Mouse (Mus musculus) lung, postnatal 25 days (tissue): ENCODE data around the gene Abca1.
A peak's percentile ranks its signal among the peaks of the same experiment; 100 is the strongest.

Source experiments
- DNase-seq: peaks from one replicate; pipeline ENCODE4 v3.0.0; 2022; ENCODE audit warnings: low spot score

The Abca1 gene

DNA sequence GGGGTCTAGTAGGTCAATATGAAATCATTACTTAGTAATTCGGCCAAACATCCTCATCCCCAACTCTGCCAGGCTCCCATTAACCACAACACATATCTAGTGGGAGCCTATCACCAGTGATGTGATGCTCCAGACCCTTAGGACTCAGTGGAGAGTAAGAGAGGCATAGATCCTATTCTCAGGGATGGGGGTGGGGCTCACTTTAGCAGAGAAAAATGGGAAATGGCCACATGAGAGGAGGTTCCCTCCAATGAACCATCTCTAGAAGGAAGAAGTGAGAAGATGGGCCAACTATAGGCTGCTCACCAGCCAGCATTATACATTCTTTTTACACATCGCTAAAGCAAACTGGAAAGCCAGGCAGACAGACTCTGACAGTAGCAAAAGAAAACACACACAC is 10.9 kb downstream of the Abca1 start:
- no peak for DNase-seq

DNA sequence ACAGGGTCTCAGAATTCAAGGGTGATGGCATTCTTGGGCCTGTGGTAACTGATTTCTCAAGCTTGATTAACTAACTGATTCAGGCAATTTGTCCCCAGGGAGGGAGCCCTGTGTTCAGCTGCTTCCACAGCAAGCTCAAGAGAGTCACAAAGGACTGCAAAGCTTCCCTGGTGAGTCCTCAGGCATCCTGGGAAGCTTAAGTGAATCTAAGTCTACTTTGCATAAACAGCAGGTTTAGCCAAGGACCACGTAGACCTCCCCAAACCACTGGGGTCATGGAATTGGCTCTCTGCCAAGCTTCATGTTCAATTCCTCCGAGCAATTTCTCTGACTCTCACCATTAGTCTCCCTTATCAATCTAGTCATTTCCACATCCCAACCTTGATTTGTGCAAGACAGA is 12.2 kb downstream of the Abca1 start:
- no peak for DNase-seq

DNA sequence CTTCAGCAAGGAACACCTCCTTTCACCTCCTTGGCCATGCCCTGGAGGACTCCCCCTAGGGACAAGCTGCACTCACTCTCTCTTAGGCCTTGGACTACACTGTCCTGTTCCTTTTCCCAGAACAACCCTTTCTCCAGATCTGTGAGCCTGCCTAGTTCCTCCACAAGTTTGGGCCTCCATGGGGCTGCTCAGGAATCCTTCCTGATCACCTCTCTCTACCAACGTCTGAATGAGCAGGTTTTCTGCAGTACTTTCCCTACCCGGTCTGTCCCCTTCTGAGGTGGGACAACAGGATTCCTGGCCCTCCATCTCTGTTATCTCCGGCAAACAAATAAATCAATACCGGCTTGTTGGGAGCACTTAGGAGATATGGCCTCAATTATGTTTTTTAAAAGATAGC is 12.6 kb downstream of the Abca1 start:
- DNase-seq, result no peak

DNA sequence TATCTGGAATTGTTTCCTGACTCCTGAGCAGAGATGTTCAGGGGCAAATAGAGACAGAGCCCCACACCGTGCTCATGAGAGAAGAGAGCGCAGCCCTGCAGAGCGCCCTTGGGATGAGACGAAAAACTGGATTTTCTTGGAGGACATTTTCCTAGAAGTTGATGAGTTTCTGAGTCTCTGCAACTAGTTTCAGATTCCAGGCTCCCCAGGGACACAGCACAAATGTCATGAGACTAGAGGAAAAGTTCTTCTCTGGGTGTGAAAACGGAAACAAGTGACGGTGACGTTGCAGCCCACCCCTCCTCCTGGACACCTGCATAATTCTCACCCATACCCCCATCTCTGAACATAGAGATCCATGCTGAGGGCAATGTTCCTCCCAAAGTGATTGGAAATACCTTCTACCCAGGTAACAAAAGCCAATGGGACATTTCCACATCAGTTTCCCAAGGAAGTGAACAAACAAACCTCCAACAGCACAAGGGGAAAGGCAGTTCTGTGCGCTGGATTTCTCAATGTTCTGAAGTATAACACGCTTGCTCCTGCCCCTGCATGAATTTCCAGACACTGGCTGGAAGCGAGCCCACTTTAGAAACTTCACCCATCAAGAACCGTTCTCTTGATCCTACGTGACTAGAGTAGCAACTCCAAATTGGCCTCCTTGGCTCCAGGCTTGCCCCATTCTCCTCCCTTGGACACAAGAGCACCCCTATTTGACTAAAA is 13.3 kb downstream of the Abca1 start:
- DNase-seq, result no peak

DNA sequence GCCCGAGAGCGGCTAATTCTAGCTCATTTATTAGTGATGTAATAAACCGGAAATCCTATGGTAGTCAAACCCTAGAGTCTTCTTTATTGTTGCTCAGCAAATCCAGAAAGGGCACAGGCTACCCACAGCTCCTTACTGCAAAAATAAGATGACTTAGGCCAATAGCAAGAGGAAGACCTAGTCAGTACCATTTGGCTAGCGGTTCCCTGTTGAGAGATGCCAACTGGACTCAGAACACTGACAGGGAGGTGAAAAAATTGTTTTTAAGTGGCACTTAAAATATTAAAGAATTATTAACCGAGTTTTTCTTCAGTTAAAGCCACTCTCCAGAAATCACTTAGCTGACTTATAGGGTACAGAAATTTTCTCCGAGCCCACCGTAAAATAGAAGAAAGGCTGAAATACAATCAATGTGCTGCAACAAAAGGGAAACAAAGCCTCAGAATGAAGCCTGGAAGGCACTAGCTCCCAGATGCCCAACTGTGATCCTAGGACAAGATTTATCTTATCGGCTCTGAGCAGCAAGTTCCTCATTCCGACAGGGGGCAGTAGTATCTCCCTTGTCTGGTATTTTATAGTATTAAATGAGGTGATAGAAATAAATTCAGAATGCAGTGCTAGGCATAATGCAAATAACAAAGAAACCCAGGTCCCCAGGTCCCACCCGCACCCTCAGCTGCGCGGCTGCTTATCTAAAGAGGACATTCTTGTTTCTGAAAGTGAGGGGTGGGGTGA is 14.1 kb downstream of the Abca1 start:
- DNase-seq, result no peak

DNA sequence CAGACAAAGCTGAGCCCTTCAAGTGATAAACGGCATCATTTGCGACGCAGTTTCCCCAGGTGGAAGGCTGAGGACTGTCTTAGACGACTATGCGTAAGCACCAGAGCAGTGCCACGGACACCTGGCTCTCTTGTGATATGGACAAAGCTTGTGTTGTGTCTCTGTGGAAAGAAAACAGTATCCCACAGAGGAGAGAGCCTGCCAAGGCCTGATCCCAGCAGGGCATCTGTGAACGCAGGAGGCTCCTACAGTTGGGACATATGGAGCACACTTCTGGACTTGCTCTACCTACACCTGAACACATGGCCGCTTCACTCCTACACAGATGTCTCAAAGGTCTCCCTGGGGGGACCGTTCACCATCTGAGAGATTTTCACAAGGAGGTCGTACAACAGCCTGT is 15.1 kb downstream of the Abca1 start:
- DNase-seq, result no peak

DNA sequence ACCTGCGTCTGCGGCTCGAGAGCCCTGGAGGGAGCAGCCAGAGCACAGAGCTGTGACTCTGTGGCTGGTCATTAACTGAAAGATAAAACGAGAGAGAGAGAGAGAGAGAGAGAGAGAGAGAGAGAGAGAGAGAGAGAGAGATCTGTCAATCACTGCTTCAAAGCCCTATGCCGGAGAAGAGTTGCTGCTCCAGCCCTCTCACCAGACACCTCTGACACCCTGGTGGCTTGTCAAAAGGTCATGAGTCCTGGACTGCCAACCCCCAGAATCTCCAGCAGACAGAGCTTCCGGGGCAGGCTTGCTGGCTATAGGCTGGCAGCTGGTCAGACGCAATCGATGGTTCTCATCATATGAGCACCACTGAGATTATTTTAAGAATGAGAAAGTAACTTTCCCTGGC is 15.7 kb downstream of the Abca1 start:
- no peak for DNase-seq

DNA sequence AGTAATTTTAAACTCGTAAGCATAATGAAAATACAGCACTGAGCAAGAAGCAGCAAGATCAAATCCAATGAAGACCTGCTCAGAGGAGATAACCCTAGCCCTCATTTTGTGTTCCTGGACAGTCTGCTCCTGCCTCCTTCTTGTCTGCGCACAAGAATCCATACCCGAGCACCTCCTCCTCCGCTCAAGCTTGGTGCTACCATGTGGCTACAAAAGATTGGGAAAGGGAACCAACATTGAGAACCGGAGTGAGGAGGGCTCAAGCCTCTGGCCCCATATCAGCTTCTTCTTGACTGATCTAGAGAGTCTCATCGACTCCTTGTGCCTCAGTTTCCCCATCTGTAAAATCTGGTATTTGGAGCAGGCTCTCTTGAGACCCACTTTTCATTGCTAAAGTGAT is 19.0 kb downstream of the Abca1 start:
- DNase-seq, result no peak

DNA sequence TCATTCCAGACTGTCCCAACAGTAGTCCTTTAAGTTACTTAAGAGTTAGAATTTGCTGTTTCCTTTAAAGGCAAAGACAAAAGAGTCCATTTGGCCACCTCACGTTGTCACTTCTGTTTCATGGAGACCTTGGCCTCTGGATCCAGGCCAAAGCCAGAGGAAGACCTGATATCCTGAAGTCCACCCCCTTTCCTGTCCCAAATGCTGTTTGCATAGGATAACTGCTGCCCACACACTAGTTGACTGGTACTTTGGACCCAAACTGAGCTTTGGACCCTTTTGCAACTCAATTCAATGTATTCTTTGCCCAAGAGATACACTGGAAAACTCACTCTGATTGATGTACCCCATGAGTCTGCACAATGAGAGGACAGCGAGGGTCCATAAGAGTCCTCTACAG is 20.2 kb downstream of the Abca1 start:
- no peak for DNase-seq

DNA sequence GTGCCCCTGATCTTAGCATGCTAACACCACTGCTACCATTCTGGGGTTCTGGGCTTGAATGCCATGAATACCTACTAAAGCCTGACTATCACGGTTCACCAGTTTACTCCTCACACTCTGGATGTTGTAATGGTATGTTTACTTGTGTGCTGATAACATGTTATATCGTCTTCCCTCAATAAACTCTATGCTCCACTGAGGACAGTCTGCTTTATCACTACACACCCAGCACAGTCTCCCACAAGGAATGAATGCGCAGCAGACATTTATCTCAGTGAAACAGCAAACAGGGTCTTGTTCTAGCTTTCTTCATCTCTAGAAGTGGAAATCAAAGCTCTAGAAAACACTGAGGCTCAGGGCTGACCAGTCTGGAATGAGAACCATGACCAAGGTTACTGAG is 20.7 kb downstream of the Abca1 start:
- DNase-seq, result no peak

DNA sequence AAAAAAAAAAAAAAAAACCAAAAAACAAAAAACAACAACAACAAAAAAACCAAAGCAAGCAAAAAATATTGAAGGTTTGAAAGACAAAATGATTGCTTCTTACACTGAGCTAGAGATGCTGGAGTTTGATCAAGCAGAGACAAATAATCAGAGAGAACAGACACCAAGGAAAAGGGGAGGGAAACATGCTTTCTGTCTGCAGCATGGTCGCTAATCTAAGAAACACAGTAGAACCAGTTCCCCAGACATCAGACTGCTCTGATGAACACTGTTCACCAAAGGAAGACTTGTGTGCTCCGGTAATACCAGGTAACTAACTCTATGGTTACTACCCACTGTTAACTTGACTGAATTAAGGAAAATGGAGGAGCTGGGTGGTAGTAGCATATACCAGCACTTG is 22.6 kb downstream of the Abca1 start:
- no peak for DNase-seq

DNA sequence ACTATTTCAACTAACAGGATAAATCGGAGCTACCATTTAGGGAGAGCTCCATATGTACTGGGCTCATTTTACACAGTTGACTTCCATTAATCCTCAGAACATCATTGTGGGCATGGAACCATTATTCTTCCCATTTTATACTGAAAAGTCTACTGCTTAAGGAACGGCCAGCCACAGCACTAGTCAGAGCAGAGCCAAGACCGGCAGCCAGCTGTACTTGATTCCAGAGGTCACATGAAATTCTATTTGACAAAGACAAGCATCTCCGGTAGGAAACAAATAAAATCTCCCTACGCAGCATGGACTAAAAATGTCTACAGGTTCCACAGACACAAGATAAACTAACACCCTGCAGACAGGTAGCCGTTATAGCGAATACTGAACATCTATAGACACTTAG is 24.9 kb downstream of the Abca1 start:
- no peak for DNase-seq

DNA sequence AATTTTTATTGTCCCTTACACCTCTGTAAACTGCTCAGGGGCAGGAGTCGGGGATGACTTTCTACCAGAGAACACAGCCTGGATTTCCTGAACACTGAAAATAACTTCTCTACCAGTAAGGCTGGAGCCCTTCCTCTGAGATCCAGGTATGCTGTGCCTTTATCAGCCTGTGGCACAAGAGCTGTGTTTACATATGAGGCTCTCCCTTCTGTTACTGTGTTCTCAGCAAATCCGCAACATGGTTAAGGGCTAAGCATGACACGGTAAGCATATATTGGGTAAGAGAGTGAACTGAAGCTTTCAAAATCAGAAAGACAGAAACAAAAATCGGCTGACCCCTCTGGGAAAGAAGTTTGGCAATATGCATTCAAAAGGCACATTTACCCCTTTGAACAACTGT is 25.7 kb downstream of the Abca1 start:
- DNase-seq, result no peak

DNA sequence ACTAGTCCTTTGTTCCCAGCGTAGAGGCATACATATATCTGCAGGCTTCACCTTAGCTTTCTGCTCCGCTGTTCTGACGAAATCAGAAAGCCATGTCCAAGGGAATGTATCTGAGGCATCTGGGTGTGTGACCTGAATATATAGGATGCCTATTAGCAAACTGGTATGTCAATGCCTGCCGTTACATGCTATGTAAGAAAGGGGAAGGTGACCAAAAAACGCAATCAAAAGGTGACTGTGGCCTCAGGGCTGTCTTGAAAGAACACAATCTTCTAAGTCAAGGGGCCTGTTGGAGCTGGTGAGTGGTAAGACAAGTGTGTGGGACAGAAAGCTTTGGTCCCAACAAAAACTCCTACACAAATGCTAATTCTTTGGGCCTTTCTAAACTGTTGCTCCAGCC is 28.2 kb downstream of the Abca1 start:
- DNase-seq, result no peak

DNA sequence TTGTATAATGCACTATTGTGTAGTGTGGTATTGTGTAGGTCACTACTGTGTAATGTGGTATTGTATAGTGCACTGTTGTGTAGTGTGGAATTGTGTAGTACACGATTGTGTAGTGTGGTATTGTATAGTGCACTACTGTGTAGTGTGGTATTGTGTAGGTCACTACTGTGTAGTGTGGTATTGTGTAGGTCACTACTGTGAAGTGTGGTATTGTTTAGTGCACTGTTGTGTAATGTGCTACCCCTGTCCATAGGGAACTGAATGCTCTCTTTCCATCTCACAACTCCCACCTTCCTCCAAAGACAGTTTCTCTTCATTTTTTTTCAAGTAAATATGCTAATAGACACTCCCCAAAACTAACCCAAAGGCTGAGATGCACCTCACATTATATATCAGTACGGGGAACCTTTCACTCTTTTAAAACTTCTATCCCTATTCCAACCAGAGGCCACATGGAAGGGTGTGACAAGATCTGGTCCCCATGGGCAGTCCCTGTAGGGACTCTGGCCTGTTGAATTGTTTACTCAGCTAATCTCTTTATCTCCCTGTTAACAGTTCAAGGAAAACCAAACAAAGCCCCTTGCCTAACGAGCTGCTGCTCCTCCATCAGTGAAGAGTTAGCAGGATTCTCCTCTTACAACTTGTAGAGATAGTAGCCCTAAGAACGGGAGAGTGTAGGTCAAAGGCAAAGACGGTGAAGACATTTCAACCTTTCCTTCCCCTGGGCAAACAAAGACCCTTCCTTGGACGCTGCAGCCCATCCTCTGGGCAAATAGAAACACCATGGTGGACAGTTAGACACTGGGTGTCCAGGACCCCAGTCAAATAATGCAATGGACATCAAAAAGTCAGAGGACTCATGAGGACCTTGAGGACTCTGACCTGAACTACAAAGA is 28.8 kb downstream of the Abca1 start:
- no peak for DNase-seq

DNA sequence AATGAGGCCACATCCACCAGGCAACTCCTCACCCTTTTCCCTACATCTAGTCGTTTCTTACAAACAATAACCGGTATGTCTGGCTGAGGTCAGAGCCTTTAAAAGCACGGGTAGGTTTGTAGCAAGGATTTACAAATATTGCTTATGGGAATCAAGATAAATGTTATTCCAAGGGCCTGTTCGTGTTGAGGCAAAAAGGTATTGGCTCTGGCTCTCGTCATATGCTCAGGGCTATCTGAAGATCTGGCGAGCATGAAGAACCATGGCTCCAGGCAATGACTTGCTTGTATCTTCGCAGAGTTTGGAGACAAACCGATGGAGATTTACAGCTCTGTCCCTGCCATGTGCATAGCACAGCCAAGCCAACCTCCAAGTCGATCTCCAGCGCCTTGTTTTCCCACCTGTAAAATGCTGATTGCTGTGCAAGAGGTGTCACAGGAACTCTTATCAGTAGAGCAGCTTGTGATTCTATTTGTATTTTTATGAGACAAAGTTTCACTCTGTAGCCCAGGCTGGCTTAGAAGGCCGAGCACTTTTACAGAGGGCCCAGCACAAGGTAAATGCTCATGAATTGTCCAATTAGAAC is 29.9 kb downstream of the Abca1 start:
- no peak for DNase-seq

DNA sequence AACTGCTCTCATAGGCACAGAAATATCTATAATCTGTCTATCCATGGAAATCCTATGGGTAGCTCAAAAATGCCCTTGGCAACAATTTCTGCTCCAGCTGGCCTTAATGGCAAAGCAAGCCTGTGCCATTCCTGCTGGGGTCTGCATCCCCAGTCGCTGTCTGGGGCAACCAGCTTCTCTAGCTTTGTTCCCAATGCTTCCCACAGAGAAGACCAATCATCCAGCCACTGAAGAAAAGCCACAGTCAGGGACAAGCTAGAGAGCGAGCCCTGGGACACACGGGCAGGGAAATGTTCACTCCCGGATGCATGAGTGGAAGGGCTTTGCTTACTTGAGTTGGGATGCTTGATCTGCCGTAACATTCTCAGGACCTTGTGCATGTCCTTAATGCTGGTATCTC is 32.4 kb downstream of the Abca1 start:
- DNase-seq, result no peak

DNA sequence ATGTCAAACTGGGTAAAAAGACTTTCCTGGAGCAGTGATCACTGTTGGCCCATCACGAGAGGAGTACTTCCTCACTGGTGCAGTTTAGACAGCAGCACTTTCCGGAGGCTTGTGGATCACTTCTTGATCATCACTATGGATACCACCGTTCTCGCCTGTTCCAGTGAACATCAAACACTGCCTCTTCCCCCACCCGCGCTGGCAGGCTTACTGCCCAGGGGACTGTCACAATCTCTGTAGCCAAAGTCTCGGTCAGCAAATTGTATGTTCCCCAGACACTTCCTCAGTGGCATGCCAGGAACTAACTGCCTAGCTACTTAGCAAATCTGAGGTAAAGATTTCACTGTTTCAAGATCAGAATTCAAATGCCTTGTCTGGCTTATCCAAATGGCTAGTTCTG is 32.9 kb downstream of the Abca1 start:
- no peak for DNase-seq

DNA sequence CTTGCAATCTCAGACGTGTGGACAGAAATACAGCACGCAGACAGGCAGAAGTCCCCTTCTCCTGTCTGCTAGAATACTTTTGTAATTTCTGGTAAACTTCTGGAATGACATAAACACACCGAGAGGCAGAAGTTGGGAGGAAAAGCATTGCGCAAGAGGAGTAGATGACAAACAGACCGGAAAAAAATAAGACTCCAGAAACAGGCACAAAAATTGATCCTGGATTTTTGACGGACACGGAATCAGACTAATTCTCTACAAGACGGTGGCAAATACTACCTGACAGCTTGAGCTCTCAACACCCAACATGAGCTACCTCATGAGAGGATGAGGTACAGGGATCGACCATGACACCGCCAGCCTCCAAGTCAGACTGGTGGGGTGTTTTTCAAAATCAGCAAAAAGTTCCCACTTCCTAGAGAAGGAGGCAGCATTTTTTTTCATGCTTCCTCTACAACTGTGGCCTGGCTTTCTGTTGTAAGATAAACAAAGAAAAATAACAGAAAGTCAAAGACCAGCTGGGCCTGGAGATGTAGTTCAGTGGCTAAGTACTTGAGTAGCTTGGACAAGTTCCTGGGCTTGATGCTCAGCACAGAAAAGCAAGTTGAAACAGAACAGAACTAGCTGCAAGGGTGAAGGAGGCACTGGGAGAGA is 34.7 kb downstream of the Abca1 start:
- DNase-seq, result no peak

DNA sequence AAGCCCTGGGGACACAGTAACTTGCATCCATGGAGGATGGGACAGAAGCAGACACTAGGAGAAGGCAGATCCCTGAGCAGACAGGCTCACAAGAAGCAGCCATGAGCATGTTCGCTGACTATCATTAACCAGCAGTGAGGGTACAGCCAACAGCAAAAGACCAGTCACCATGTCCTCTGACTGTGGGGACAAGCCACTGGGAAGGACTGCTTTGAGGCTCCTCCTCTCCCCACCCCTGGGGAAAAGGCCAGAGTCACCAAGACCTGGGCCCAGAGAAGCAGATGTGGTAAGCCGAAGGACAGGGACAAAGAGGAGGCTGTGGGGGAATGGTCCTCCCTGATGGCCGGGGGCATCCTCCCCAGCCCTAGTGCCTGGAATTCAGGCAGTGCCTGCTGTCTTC is 37.4 kb downstream of the Abca1 start:
- DNase-seq, result no peak

DNA sequence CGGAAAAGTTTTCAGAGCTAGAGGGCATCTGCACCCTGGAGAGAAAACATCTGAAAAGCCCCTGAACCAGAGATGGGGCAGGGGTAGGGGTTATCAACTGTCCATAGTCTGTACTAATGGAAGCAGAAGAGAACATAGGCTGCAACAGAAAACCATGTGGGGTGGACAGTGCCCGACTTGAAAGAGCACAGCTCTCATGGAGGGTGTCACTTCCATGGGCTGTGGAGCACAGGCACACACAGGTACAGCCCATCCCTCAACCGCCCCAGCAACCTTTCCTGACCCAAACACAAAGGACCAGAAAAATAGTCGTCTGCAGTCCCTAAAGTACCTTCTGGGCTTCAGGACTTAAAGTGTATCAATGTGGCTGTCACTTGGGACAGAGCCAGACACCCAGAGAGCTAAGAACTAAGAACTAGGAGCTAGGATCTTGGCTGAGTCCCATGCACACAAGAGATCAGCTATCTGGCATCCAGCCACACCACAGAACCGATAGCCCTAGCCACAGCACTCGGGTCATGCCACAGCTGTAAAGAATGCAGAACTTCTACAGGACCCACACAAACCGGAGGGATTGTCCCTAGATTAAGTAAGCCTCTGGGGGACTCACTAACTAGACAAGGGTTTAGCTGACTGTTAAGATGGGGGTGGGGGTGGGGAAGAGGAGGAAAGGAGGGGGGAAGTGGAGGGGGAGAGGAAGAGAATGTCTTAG is 38.0 kb downstream of the Abca1 start:
- DNase-seq, result peak; percentile 52
